Mouse (Mus musculus) c-Kit-positive CD71-positive TER-119-positive erythroid progenitor cells, embryonic 14.5 days (primary cell): ENCODE data around the gene Tcp11l2.

Experiments used
- DNase-seq: peaks from one replicate; pipeline ENCODE4 v3.0.0-alpha.2; 2013; ENCODE audit warnings: low spot score

Tcp11l2 gene

GRCm38 (mm10) chr10:84604335-84604734, 27.9 kb downstream of the Tcp11l2 start:
- DNase-seq, result no peak

DNA sequence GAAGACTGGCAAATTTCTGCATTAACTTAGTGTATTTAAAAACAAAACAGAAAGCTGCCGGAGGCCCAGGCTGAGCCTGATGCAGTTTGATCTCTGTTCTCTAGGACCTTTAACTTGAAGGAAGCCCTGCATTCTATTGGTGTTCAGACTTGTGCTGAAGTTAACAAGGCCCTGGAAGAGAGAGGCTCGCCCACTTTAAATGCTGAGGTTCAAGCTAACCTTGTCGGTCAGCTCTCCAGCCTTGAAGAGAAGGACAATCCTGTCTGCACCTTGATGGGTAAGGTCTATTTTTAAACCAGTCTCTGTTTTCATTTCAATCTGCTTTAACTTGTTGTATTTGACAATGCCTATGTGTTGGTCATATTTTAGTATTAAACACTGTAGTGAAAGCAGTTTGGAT, 31.9 kb downstream of the Tcp11l2 start:
- DNase-seq, result no peak

- no peak for DNase-seq
These were observed 33.9 kb downstream of the Tcp11l2 start for GRCm38 (mm10) chr10:84610324-84610723.

GRCm38 (mm10) chr10:84610783-84611182, 34.4 kb downstream of the Tcp11l2 start:
- no peak for DNase-seq

DNA sequence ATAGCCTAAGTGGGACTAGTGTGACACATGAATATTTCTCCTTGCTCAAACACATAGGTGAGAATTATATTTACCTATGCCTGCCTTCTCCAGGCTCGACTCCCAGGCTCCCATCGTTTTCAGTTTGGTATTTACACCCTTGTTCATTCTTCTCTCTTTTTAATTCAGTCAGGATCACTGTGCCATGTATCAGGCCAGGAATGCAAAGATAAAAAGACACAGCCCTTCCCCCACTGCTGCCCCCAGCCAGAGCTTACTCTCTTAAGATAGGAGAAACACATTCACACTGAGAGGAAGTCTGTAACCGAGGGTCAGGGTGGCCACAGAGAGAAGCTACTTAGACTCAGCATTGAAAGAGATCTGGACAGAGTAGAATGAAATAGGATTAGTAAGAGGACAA, 35.2 kb downstream of the Tcp11l2 start:
- DNase-seq, result no peak

DNA sequence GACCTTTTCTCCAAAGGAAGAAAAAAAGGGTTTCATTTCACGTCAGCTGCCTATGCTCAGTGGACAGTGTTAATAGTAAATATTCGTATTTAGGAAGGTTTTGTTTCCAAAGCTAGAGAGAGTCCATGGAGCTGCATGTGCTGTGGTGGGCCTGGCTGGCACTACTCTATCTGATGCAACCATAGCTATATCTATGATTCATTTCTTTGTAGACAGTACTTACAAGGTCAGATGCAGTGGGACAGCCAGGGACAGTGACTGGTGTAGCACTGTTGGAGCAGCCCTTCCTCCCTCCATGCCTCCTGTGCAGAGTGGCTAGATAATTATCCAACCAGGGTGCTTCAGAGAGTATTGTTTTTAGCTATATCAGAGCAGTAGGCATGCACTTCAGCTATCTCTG, 35.9 kb downstream of the Tcp11l2 start:
- DNase-seq, result no peak

- no peak for DNase-seq
These were observed 36.9 kb downstream of the Tcp11l2 start for GRCm38 (mm10) chr10:84613366-84613765.

GRCm38 (mm10) chr10:84615076-84615475, 38.6 kb downstream of the Tcp11l2 start:
- DNase-seq, result no peak

GRCm38 (mm10) chr10:84621826-84622790, 45.7 kb downstream of the Tcp11l2 start, which contains the start of gene Polr3b:
TSS of gene Polr3b (plus strand) at chr10:84622292.
- peak; percentile 93 for DNase-seq

DNA sequence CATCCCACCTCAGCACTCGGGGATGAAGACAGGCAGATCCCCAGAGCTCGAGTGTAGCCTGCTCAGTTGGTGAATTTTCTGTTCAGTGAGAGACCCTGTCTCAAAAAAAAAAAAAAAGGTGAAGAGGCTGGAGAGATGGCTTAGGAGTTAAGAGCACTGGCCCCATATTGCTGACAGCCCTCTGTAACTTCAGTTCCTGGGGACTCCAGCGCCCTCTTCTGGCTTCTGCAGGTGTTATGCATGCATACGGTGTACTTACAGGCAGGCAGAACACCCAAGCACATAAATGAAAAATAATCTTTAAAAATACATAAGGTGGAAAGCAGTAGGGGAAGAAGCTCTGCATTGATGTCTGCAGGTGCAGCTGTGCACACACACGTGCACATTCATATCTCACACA, 54.8 kb downstream of the Tcp11l2 start:
- no peak for DNase-seq

- no peak for DNase-seq
These were observed 55.6 kb downstream of the Tcp11l2 start for GRCm38 (mm10) chr10:84632005-84632404.

DNA sequence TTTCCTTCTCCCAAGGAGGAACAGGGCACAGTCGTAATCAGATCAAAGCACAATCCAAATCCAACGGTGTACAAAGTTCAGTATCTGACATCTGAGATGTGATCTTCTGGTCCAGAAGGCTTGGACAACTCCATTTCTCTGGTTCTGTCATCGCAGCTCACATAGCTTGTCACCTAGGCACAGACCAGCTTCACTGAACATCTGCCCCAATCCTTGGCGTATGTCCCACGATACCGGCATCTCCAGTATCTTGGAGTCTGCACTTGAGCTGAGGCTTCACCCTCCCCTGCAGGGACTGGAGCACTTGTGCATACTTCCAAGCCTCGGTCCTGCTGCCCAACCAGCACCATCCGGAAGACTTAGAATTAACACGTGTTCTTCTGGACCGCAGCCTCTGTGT, 60.2 kb downstream of the Tcp11l2 start:
- DNase-seq, result no peak

DNA sequence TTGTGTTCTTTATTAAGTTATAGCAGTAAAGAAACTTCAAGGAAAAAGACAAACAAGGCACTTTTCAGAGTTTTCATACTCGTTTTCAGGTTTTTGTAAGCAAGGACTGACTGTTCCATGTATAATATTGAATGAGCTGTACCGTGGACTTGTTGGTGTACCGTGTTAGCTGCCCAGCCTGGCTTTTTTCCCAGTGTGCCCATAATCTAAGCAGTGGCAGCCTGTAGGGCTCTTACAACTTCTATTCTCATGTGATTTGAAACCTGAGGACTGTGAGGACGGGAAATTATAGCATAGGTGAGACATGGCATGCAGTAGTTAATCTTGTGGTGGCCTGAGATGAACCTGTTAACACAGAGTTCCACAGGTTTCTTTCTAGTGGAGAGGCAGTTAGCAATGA, 62.0 kb downstream of the Tcp11l2 start:
- no peak for DNase-seq

DNA sequence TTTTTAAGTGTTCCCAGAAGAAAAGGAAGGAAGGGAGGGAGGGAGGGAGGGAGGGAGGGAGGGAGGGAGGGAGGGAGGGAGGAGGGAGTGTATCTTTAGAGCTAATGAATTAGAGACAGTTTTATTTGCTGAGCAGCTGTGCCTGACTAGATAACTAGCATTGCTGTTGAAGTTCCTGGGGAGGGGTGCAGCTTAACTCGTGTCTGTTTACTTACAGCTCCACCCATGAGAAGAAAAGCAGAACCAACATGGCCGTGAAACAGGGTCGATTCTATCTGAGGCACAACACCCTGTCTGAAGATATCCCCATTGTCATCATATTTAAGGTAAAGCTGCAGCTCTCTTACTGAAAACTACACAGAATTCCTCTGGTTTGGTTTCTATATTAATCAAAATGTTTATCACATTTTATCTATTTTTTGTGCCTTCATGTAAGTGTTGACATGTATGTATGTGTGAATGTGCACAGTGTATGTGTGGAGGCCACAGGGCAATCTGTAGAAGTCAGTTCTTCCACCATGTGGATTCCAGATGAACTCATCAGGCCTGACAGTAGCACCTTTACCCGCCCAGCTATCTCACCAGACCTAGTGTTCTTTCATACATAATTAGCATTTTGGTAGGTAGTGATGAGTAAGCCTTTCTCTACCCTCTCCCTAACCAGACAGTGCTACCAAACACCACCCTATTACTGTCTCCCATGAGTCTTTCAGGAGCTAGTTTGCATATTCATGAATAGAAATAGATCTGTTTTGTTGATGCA, 63.3 kb downstream of the Tcp11l2 start:
- peak; percentile 50 for DNase-seq

DNA sequence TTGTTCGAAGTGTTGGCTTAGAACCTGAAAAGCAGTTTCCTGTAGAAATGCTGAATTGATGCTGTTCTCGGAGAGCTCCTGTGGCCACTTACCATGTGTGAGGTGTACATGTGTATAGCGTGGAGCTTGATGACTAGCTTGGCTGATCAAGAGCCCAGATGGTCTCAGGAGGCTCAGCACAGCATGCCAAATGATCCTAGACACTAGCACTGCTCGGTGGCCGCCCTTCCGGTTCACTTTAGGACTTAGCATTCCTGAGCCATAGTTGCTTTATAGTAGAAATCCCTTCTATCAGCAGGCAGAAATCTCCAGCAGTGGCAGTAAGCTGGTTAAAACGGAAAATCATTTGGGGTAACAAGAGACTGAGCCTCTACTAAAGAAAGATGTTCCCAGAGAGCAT, 64.4 kb downstream of the Tcp11l2 start:
- no peak for DNase-seq

- no peak for DNase-seq
These were observed 65.2 kb downstream of the Tcp11l2 start for GRCm38 (mm10) chr10:84641576-84641975.

DNA sequence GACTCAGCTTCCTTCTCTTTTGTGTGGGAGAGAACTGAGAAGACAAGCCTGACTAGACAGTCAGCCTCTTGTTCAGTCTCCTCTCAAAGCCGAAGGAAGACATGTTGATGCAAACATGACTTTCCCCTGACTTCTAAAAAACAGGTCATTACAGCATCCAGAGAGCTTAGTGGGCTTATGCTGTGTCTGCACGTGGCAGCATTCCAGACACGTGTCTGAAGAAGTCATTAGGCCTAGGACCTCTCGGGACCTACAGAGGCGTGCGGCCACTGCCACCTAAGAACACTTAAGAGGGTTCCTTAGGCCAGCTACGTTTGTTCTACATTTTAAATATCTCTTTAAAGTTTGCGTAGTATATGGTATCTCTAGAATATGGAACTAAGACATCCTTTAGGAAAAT, 69.5 kb downstream of the Tcp11l2 start:
- no peak for DNase-seq

DNA sequence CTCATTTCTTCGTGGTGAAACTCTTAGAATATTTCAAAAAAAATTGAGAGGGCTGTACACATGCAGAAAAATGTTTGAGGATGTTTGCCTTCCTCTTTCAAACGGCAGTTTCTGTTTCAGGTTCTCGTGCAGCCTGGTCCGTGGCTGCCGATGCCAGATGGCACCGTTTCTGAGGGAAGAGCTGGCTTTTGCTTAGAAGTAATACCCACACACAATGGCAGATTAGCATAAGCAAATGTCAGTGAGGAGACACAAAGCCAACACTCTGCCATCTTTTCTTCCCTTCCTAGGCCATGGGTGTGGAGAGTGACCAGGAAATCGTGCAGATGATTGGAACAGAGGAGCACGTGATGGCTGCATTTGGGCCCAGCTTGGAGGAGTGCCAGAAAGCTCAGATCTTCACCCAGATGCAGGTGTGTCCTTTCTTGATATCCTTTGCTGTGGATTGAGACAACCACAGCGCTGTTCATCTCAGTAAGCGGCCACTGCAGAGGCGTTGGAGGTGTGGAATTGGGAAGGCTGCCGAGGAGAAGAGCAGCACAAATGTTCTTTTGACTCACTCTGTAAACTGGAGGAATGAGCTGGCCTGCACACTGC, 70.2 kb downstream of the Tcp11l2 start:
- no peak for DNase-seq

DNA sequence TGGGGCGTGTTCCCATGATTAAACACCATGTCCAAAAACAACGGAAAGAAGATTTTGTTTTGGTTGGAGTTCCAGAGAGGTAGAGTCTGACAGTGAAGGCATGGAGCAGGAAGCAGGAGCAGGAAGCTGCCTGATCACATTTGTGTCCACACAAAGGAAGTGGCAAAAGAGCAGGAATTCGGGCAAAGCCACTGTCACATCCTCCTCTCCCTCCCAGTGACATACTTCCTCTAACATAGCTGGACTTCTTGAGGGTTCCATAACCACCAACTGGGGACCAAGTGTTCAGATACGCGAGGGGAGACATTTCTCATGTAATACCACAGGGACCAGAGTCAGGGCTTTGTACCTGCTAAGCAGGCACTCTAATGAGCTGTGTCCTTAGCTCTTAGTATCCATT, 70.8 kb downstream of the Tcp11l2 start:
- DNase-seq, result no peak

- DNase-seq, result no peak
These were observed 72.5 kb downstream of the Tcp11l2 start for GRCm38 (mm10) chr10:84648911-84649310.

GRCm38 (mm10) chr10:84654029-84654428, 77.6 kb downstream of the Tcp11l2 start:
- DNase-seq, result no peak

GRCm38 (mm10) chr10:84654731-84655130, 78.3 kb downstream of the Tcp11l2 start:
- DNase-seq, result no peak

GRCm38 (mm10) chr10:84656618-84657017, 80.2 kb downstream of the Tcp11l2 start:
- DNase-seq, result no peak
